Mouse (Mus musculus) myocyte (in vitro differentiated cells): Measurements from ENCODE around the gene Gje1.

Experiments
- CEBPB ChIP-seq: IDR thresholded peaks from 2 replicates; pipeline ENCODE4 v1.6.1; 2011; ENCODE audit warnings: mild to moderate bottlenecking, moderate library complexity; ENCODE audit not compliant: poor library complexity, insufficient read depth, severe bottlenecking
- E2F4 ChIP-seq: IDR thresholded peaks from one replicate; pipeline ENCODE4 v1.6.1; 2011; ENCODE audit warnings: mild to moderate bottlenecking, control low read depth, moderate library complexity; ENCODE audit not compliant: insufficient read depth
- MAX ChIP-seq: IDR thresholded peaks from one replicate; pipeline ENCODE4 v1.6.1; 2011; ENCODE audit warnings: low read depth, mild to moderate bottlenecking, control low read depth
- MYOD1 ChIP-seq, 3 experiments: IDR thresholded peaks; one replicate each; pipeline ENCODE4 v1.6.1; 2011; ENCODE audit warnings: control low read depth in 2 of 3, low read depth in 2 of 3, mild to moderate bottlenecking in 2 of 3, moderate library complexity in 1 of 3; ENCODE audit not compliant: insufficient read length in 2 of 3, control insufficient read depth in 1 of 3
- MYOG ChIP-seq, 3 experiments: IDR thresholded peaks; one replicate each; pipeline ENCODE4 v1.6.1; 2011; ENCODE audit warnings: control low read depth in 2 of 3, low read depth in 2 of 3, mild to moderate bottlenecking in 2 of 3; ENCODE audit not compliant: insufficient read length in 2 of 3, control insufficient read depth in 1 of 3, insufficient read depth in 1 of 3
- POLR2A ChIP-seq: IDR thresholded peaks from one replicate; pipeline ENCODE4 v1.6.1; 2011; ENCODE audit warnings: low read depth, mild to moderate bottlenecking, control low read depth, moderate library complexity; ENCODE audit not compliant: insufficient read length
- POLR2AphosphoS2 ChIP-seq: IDR thresholded peaks from one replicate; pipeline ENCODE4 v1.6.1; 2011; ENCODE audit warnings: low read depth, control low read depth; ENCODE audit not compliant: insufficient read length
- REST ChIP-seq: IDR thresholded peaks from one replicate; pipeline ENCODE4 v1.6.1; 2011; ENCODE audit warnings: mild to moderate bottlenecking, control low read depth, moderate library complexity; ENCODE audit not compliant: insufficient read depth, insufficient read length
- TCF12 ChIP-seq: IDR thresholded peaks from one replicate; pipeline ENCODE4 v1.6.1; 2011; ENCODE audit warnings: mild to moderate bottlenecking, control low read depth; ENCODE audit not compliant: poor library complexity, insufficient read depth, severe bottlenecking
- USF1 ChIP-seq: IDR thresholded peaks from one replicate; pipeline ENCODE4 v1.6.1; 2011; ENCODE audit warnings: low read depth, mild to moderate bottlenecking, control low read depth, moderate library complexity

GRCm38 (mm10) chr10:14718114-14718513 is at the start of gene Gje1:
- TF ChIP-seq POLR2AphosphoS2 = no peak
- no peak for TF ChIP-seq POLR2A
- no peak for TF ChIP-seq USF1
- no peak for TF ChIP-seq REST
- no peak for TF ChIP-seq MYOG (IDR thresholded peaks at IDR 0.05; ENCODE audit: control insufficient read depth in 1 of 3, insufficient read depth in 1 of 3, insufficient read length in 2 of 3, low read depth in 2 of 3)
- TF ChIP-seq MAX = no peak
- no peak for TF ChIP-seq E2F4
- no peak for TF ChIP-seq CEBPB
- no peak for TF ChIP-seq MYOD1 (IDR thresholded peaks at IDR 0.05; ENCODE audit: control insufficient read depth in 1 of 3, insufficient read length in 2 of 3, low read depth in 2 of 3)
- no peak for TF ChIP-seq TCF12
